ENCODE assay signal across 26 mouse cellular contexts in the genomic region with DNA sequence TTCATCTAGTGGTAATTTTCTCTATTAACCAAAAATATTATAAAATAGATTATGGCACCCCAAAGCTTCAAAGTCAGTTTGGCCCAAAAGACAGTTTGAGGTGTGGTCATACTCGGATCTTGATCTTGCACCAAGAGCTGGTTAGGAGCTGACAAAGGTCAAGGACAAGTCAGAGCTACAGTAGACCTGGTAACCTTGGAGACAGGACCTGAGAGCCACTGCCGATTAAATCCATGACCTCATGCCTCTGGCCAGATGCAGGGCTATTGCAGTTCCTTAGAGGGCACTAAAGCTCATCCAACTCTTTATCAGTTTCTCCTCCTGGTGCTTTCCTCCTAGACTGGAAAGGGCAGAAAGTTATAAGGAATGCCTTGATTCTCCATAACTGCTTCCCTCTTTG.
"Had no signal": no experiment of that assay in that cellular context is flagged by ENCODE, and none has a peak within 500 bp of the region (broad histone marks: within the 10 kb centered on the region; RNA-seq: fewer than 3 reads in every experiment).

No protein-coding gene starts in this region.

- H3K36me3 ChIP-seq: embryonic facial prominence, embryonic 10.5 days; embryonic facial prominence, embryonic 12.5 days; embryonic facial prominence, embryonic 13.5 days; embryonic facial prominence, embryonic 15.5 days; forebrain, embryonic 10.5 days; forebrain, embryonic 12.5 days; heart, embryonic 10.5 days had no signal

- H3K4me1 ChIP-seq: embryonic facial prominence, embryonic 10.5 days; embryonic facial prominence, embryonic 12.5 days; embryonic facial prominence, embryonic 13.5 days; embryonic facial prominence, embryonic 15.5 days; forebrain, embryonic 10.5 days; forebrain, embryonic 12.5 days; forebrain, embryonic 13.5 days; heart, embryonic 10.5 days had no signal

- H3K27me3 ChIP-seq: embryonic facial prominence, embryonic 12.5 days; embryonic facial prominence, embryonic 13.5 days; embryonic facial prominence, embryonic 15.5 days; forebrain, embryonic 12.5 days; forebrain, embryonic 13.5 days had no signal

- H3K27ac ChIP-seq: embryonic facial prominence, embryonic 10.5 days; embryonic facial prominence, embryonic 12.5 days; embryonic facial prominence, embryonic 13.5 days; embryonic facial prominence, embryonic 15.5 days; forebrain, embryonic 10.5 days; forebrain, embryonic 12.5 days; forebrain, embryonic 13.5 days; gastrocnemius, adult 2 months; heart, adult 2 months; heart, embryonic 10.5 days had no signal

- H3K9ac ChIP-seq: embryonic facial prominence, embryonic 12.5 days; embryonic facial prominence, embryonic 13.5 days; embryonic facial prominence, embryonic 15.5 days; forebrain, embryonic 12.5 days; forebrain, embryonic 13.5 days; forebrain, postnatal 0 days had no signal

- H3K4me2 ChIP-seq: embryonic facial prominence, embryonic 12.5 days; embryonic facial prominence, embryonic 13.5 days; embryonic facial prominence, embryonic 15.5 days; forebrain, embryonic 12.5 days; forebrain, embryonic 13.5 days had no signal

- DNase-seq: cerebellum, adult 9-10 months; cerebellum, adult 9-11 months; cerebellum, postnatal 10 days; cerebellum, postnatal 14 days; cerebellum, postnatal 25 days; cerebellum, postnatal 36 days; embryo, embryonic 11 days; forebrain, postnatal 0 days; gastrocnemius, adult 2 months; gastrocnemius, postnatal 10 days; gastrocnemius, postnatal 14 days; gastrocnemius, postnatal 25 days; gastrocnemius, postnatal 36 days; heart, adult 18-20 months; heart, adult 2 months had no signal

- H3K4me3 ChIP-seq: embryonic facial prominence, embryonic 10.5 days; embryonic facial prominence, embryonic 12.5 days; embryonic facial prominence, embryonic 13.5 days; embryonic facial prominence, embryonic 15.5 days; erythroblast, embryonic 14.5 days; forebrain, embryonic 10.5 days; forebrain, embryonic 12.5 days; forebrain, embryonic 13.5 days; gastrocnemius, adult 2 months; heart, adult 2 months; heart, embryonic 10.5 days had no signal

- H3K9me3 ChIP-seq: embryonic facial prominence, embryonic 10.5 days; embryonic facial prominence, embryonic 12.5 days; embryonic facial prominence, embryonic 13.5 days; embryonic facial prominence, embryonic 15.5 days; forebrain, embryonic 10.5 days; forebrain, embryonic 12.5 days; forebrain, embryonic 13.5 days; heart, embryonic 10.5 days had no signal

- ATAC-seq: forebrain, embryonic 13.5 days; forebrain, embryonic 14.5 days; forebrain, embryonic 16.5 days; forebrain, postnatal 0 days had no signal
